Mouse (Mus musculus) kidney, postnatal 25 days (tissue): ENCODE results near the gene Tigd3.
"Not testable (repeated sequence)": the region's sequence is repeated elsewhere in the genome, so short reads cannot be mapped to it uniquely, and the experiment has no call there.

Experiments
- DNase-seq, 2 experiments: peaks; one replicate each; pipeline ENCODE4 v3.0.0; 2021; ENCODE audit warnings: mixed read lengths in 2 of 2

The Tigd3 gene

GRCm38 (mm10) chr19:5921715-5922114 is 27.8 kb upstream of the Tigd3 start:
- DNase-seq, result peak; percentile 55 to 82

DNA sequence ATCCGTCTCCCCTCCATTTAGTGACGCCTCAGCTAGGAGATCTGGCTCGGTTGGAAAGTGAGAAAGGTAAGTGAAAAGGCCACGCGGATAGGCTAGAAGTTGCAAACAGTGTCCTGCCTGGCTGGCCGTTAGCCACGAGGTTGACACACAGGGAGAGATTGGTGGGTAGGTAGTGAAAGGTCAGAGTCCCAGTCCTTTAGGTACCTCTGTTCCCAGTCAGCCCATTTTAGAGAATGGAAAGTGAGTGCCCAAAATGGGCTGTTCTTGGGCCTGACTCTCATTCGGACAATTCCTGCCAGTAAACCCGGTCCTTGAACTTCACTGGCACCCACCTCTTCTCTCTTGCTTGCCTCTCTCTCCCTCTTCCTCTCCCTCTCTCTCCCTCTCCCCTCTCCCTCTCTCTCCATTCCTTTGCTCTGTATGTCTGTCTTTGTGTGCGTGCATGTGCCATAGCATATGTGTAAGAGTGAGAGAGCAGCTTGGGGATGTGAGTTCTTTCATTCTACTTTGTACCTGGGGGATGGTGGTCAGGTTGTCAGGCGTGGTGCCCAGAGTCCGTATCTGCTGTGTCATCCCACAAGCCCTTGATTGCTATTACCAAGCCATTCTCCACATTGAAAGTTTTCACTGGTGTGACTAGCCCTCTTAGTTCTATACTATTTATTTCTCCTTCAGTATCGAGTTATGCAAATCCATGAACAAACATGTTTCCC is 19.2 kb upstream of the Tigd3 start, which contains the start of gene Dpf2:
Gene Dpf2, minus strand, starts transcription at position 4 of the 713 bp plus-strand sequence.
- peak in 1 of 2 experiments; percentile 53 for DNase-seq

DNA sequence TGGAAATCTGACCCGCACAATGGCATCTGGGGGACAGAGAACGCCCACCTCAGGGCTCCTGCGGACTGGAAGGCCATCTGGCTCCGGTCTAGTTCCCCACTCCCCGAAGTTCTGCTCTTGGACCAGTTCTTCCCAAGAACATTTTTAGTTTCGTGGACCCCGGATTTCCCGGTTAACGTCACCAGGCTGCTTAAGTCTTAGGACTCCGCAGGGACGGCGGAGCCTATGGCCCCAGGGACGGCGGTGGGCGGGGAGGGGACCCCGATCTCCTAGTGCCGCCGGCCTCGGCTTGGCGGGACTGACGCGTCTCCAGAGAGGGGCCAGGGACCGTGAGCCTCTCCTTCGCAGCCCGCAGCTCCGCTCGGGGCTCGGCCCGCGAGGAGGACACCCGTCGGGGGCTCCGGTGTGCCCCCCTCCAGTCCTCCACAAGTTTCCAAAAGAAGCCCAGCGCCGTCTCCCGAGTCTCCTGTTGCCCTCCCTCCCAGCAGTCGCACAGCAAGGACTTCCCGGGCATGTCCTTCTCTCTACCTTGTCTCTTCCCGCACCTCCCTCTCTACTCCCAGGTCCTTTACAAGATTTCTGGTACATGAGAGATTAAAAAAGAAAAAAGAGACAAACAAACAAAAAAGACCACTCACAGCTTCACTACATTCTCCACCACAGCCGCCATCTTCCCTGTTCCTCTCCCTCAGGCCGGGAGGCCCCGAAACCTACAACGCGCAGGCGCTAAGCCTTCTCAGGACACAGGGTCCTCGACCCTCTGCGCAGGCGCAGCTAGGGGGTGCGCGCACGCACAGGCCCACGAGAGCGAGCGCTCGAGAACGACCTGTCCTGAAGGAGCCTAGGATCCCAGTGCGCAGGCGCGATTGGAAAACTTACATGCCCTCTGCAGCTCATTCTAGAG is 18.4 kb upstream of the Tigd3 start:
- DNase-seq, result peak; percentile 99 to 100

DNA sequence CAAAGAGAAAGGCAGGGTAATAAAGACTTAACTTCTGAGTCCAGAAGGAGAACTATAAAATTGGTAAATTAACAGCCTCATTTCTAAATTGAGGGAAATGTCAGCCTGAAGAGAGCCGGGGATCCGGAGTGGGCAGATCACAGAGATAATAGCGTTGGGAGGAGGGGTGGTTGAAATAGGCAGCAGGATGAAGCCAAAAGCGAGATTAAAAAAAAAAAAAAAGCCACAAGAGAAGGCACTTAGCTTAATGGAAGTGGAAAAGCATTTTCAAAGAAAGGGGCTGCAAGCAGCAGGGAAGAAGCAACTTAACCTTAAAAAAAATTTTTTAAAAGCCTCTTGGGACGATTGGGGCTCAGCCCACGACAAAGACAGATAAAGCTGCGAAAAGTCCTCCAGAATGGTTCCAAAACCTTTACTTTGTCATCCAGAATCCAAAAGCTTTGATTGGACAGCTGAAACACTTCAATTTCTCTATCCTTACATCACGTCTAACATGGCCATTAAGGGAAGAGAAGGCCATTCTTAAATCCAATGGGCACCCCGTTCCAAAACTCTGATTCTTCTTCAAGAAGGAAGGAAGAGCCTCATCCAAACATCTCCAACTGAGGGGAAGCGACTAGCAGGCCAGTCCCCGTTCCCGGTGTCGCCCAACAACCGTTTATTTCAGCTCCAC is 17.6 kb upstream of the Tigd3 start:
- DNase-seq, result no peak

DNA sequence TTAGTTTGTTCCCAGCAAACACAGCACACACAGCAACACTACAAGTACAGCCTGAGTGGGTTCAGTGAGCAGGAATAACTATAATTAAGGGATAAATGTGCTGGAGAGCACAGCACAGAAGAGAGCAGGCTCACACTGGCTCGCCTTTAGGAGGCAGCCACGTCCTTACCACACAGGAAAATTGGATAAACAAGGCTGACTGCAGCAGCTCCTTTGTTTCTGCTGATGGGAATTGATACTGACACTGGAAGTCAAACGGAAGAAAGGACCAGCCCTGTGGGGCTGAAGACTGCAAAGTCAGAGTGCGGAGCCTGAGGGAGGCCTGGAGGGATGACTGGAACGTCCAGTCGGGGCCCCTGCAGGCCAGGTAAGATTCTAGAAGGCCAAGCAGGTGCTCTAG is 16.3 kb upstream of the Tigd3 start:
- DNase-seq, result no peak

GRCm38 (mm10) chr19:5907275-5907674 is 13.3 kb upstream of the Tigd3 start:
- no peak for DNase-seq

DNA sequence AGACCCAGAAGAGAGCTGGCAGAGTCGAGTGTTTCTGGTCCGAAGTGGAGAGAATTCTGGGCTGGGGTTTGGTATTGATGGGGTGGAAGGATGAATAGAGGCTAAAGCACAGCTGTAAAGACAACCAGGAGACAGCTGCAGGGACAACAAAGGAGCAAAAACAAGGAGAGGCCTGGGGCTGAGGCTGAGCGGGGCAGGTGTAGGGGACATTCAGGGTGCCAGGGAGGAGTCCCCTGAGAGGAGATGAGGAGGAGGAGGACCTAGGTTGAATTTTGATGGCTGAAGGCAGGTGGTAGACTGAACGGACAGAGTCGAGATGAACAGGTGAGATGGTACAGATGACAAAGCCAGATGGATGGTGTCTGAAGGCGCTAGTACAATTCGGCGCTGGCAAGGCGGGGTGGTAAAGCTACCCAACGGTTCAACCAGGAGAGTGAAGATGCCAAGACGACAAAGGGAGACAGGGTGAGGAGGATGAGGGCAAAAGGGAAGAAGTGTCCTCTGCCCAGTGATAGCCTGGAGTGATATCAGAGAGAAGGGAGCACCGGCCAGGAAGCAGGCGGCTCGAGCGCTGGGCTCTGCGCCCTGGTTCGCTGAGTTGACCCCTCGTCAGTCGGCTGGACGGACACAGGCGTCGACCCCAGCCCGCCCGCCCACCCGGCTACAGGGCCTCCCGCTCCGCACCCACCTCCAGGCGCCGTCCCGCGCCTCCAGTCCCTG is 507 bp downstream of the Tigd3 start:
- DNase-seq, result no peak

- DNase-seq, result no peak
Measured at GRCm38 (mm10) chr19:5892735-5893134, 1.2 kb downstream of the Tigd3 start.

- no peak for DNase-seq
Measured at GRCm38 (mm10) chr19:5892262-5892661, 1.7 kb downstream of the Tigd3 start.

DNA sequence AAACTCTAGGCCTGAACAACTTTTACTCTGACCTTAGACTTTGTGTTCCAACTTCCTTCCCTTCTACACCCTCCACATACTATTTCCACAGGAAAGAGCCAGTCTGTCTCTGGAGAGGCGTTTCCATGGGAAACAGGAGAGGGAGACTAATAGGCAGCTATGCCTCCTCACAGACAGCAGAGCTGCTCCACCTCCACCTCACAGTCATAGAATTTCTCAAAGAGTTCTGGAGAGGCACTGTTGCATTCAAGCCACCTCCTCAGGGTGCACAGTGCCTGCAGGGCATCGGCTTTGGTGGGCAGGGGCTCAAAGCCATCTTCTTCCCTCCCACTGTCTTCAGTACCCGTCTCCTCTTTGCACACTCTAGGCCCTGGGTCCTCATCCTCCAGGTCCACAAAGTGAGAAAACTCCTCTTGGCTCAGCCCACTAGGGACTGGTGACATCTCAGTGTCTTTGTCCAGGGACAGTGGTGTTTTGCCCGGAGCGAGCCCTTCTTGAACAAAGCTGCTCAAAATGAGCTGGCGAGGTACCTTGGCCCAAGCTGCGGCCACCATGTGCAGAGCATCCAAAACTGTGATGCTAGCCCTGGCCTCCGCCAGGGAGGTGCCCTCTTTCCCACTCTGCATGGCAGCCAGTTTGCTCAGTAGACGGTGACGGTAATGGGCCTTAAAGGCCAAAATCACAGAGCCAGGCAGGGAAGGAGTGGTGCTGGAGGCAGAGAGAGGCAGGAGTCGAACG is 2.3 kb downstream of the Tigd3 start:
- DNase-seq, result no peak

DNA sequence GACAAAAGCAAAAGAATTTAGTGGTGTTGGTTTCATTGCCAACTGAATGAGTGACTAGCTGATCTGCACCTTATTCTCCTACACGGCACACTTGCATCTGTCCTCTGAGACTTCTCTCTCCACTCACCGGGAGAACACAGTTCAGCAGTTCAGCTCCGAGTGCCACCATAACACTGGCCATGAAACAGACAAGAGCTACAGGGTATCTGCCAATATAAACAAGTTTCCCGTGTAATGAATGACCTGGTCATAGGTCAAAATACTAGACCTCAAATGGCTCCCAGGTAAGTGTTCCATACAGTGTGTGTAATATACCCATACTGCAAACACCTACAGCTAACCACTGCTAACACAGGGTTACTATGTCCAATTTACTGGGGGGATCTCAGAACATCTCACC is 4.7 kb downstream of the Tigd3 start:
- no peak for DNase-seq

DNA sequence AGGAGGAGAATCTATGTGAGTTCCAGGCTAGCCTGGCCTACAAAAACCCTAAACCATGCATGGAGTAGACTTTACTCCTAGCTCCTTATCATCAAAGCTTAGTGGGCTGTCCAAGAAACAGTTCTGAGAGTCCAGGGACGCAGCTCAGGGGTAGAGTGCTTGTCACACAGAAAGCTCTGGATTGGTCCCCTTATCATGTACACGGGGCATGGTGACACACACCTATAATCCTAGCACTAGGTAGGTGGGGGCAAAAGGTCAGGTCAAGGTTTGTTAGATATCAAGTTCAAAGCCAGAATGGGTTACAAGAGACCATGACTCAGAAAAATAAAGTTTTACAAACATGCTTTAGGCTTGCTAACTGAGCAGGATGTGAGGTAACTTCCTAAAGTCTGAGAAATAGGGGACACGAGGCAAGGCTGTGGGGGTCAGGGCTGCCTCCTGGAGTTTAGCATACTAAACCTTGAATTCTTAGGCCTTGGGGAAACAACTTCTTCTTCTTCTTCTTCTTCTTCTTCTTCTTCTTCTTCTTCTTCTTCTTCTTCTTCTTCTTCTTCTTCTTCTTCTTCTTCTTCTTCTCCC is 6.6 kb downstream of the Tigd3 start:
- no peak for DNase-seq

- DNase-seq, result peak in 1 of 2 experiments; percentile 51
Measured at GRCm38 (mm10) chr19:5885838-5886237, 8.1 kb downstream of the Tigd3 start.

DNA sequence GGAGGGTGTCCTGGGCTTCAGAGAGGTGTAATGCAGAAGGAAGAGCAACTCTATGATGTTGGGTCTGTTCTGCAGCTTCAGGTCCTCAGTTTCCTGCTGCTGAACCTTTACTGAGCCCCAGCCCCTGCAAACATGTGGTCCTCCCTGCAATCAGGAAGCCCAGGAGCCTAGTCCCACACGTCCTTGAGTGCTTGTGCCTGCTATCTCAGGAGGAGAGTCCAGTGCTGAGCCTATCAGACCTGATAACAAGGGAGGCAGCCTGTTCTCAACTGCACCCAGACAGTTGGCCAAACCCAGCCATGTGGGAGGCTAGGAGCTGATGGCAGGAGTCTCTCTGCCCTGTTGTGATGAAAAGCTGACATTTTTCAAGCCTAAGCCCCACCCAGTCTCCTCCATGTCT is 10.0 kb downstream of the Tigd3 start:
- DNase-seq, result no peak

- DNase-seq, result not testable (repeated sequence)
Measured at GRCm38 (mm10) chr19:5882079-5882478, 11.9 kb downstream of the Tigd3 start.

GRCm38 (mm10) chr19:5881155-5881554 is 12.8 kb downstream of the Tigd3 start:
- peak; percentile 71 to 86 for DNase-seq

DNA sequence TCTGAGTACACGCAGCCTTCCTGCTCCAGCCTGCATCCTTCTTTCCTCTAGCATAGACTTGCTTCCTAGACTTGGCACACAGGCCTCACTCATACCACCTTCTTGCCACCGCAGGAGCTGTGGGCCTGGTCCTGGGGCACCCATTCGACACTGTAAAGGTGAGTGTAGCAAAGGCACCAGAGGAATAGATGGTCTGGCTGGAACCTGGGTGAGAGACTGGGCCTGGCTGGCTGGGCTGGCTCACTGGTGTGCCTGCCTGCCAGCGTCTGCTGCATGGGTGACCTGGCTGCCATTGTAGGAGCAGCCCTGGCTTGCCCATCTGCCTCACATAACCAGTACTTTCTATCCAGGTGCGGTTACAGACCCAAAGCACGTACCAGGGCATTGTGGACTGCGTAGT is 14.2 kb downstream of the Tigd3 start:
- DNase-seq, result no peak

GRCm38 (mm10) chr19:5878916-5879315 is 15.0 kb downstream of the Tigd3 start:
- peak in 1 of 2 experiments; percentile 55 for DNase-seq

DNA sequence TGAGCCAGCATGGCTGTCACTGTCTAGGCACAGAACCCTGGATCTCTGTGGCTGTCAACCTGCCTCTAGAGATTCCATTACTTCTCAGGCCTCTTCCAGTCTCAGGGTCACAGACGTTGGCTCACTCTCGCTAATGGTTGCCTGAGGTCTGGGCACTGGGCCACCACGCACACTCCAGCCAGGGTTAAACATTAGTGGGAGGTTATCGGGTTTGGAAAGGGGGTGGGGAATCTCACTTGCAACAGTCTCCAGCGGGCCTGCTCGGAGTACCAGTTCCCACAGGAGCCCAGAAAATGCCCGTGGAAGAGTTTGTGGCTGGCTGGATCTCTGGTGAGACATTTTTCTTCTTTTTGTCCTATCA is 15.6 kb downstream of the Tigd3 start:
- peak; percentile 91 to 94 for DNase-seq

DNA sequence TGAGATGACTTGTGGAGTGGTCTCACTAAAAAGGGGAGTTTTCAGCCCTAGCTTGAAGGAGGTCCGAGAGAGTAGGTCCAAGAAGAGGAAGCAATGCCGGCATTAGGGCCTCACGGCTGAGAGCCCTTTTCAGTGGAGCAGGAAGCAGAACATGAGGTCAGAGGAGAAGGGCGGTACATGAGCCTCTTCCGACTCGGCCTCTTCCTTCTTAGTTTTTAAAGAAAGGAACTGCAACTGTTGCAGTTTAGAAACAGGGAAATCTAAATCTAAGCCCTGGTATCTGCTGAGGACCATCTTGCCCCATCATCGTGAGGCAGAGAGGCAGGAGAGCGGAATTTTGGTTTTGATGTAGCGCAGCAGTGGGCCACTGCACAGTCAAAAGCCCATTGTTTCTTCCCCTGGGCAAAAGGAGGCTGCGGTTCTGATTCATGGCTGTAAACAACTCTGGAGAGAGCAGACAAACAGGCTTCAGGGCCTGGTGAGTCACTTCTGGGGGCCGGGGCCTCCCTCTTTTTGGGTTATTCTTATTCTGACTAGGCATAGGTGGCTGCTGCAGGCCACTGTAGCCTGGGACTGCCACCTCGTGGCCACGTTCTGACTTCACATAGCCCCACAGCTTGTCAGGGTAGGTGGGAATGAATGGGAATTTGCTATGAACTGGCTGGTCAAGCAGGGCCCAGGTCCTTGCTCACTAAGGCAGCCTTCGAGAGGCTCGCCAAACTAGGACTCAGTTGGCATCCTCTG is 16.2 kb downstream of the Tigd3 start, which contains the start of gene Slc25a45:
Gene Slc25a45, plus strand, starts transcription at position 191 of the 744 bp plus-strand sequence.
- DNase-seq, result peak; percentile 79 to 86
